Comparison of ENCODE assay signal across 24 mouse cellular contexts in the genomic region with DNA sequence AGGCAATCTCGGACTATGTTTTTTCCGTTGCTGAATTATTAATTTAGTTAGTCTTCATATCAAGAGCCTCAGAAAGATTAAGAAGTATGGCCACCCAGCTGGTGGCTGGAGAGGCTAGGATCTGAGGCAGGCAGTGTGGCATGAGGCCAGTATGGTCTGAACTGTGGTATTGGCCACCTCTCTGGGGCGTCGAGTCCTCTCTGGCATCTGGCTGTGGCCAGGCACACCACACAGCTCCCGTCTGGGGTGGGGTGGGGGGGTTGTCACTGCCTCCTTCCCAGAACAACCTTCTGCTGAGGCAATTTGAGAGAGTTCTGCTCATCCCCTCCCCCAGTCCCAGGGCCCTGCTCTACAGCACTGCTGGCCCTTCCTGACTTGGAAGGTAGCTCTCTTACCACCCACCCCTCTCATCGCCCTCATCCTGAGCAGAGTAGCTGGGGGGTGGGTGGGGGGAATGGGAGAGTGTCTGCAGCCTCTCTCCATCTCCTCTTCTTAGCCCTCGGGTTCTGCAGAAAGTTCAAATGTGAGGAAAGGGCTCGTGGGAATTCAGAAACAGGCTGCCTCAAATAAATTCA.
A peak's percentile ranks its signal among the peaks of the same experiment; 100 is the strongest.
DNase-seq lines count a peak whose midpoint lies in the region; ATAC-seq and TF ChIP-seq lines count a peak whose summit lies in the region.
"Had no signal": no experiment of that assay in that cellular context is flagged by ENCODE, and none has a peak within 500 bp of the region (broad histone marks: within the 10 kb centered on the region; RNA-seq: fewer than 3 reads in every experiment).

No protein-coding gene starts in this region.

- H3K4me2 ChIP-seq in lung, embryonic 14.5 days = no peak overlapping the region
- no peak overlapping the region for H3K4me2 ChIP-seq in embryonic facial prominence, embryonic 11.5 days (ENCODE audit: low read depth, low read length)
- H3K4me2 ChIP-seq in embryonic facial prominence, embryonic 15.5 days (replicated peaks) = no peak overlapping the region
- no peak overlapping the region for H3K4me2 ChIP-seq in limb, embryonic 14.5 days (replicated peaks; ENCODE audit: low read depth, low read length, severe bottlenecking)
- H3K4me2 ChIP-seq: hindbrain, embryonic 12.5 days; liver, embryonic 11.5 days; neural tube, embryonic 15.5 days had no signal

- WGBS in lung, embryonic 14.5 days = 41% methylated on average over 8 of the region's 8 CpGs
- 56% methylated on average over 8 of the region's 8 CpGs for WGBS in embryonic facial prominence, embryonic 11.5 days
- WGBS in embryonic facial prominence, embryonic 15.5 days = 35% methylated on average over 8 of the region's 8 CpGs
- 40% methylated on average over 8 of the region's 8 CpGs for WGBS in limb, embryonic 14.5 days

- H3K27me3 ChIP-seq in lung, embryonic 14.5 days (ENCODE audit: insufficient read depth, low read length) = no peaks in the 10 kb centered on the region
- no peaks in the 10 kb centered on the region for H3K27me3 ChIP-seq in embryonic facial prominence, embryonic 11.5 days (ENCODE audit: control insufficient read depth, insufficient read depth, low read length)
- H3K27me3 ChIP-seq in embryonic facial prominence, embryonic 15.5 days = no peaks in the 10 kb centered on the region
- no peaks in the 10 kb centered on the region for H3K27me3 ChIP-seq in limb, embryonic 14.5 days (ENCODE audit: control insufficient read depth, insufficient read depth, low read length)
- H3K27me3 ChIP-seq: neural tube, embryonic 15.5 days had no signal

- TF ChIP-seq POLR2A in limb, embryonic 14.5 days (IDR thresholded peaks at IDR 0.05; ENCODE audit: borderline replicate concordance, extremely low read depth, insufficient read depth, insufficient read length) = no peak

- no peak overlapping the region for H3K4me3 ChIP-seq in lung, embryonic 14.5 days (ENCODE audit: low read depth, low read length)
- H3K4me3 ChIP-seq in embryonic facial prominence, embryonic 11.5 days (ENCODE audit: low read depth, low read length) = no peak overlapping the region
- no peak overlapping the region for H3K4me3 ChIP-seq in embryonic facial prominence, embryonic 15.5 days (replicated peaks)
- H3K4me3 ChIP-seq in limb, embryonic 14.5 days (replicated peaks; ENCODE audit: low read length) = no peak overlapping the region
- H3K4me3 ChIP-seq: heart, adult 2 months; hindbrain, embryonic 12.5 days; neural tube, embryonic 15.5 days had no signal

- no peaks in the 10 kb centered on the region for H3K36me3 ChIP-seq in lung, embryonic 14.5 days (ENCODE audit: insufficient read depth)
- H3K36me3 ChIP-seq in embryonic facial prominence, embryonic 11.5 days (replicated peaks; ENCODE audit: control insufficient read depth, insufficient read depth, low read depth, low read length) = no peaks in the 10 kb centered on the region
- H3K36me3 ChIP-seq in embryonic facial prominence, embryonic 15.5 days = no peaks in the 10 kb centered on the region
- H3K36me3 ChIP-seq in limb, embryonic 14.5 days (ENCODE audit: control insufficient read depth, insufficient read depth, low read length) = no peaks in the 10 kb centered on the region
- H3K36me3 ChIP-seq: hindbrain, embryonic 12.5 days; neural tube, embryonic 15.5 days had no signal

- no peak overlapping the region for H3K9ac ChIP-seq in lung, embryonic 14.5 days
- peak overlapping the region; percentile 19; the same call in 1 of the 2 replicates for H3K9ac ChIP-seq in embryonic facial prominence, embryonic 11.5 days (replicated peaks; ENCODE audit: low read length)
- no peak overlapping the region for H3K9ac ChIP-seq in embryonic facial prominence, embryonic 15.5 days
- H3K9ac ChIP-seq in limb, embryonic 14.5 days (ENCODE audit: low read depth, low read length, severe bottlenecking) = 0 out of 2 replicates have a peak overlapping the region, but pooled peaks have one; percentile 16
- H3K9ac ChIP-seq: hindbrain, embryonic 12.5 days; neural tube, embryonic 15.5 days had no signal

- H3K27ac ChIP-seq in lung, embryonic 14.5 days (ENCODE audit: low read depth) = no peak overlapping the region
- H3K27ac ChIP-seq in embryonic facial prominence, embryonic 11.5 days (replicated peaks; ENCODE audit: low read depth, low read length) = peak overlapping the region; percentile 54
- H3K27ac ChIP-seq in embryonic facial prominence, embryonic 15.5 days (replicated peaks) = no peak overlapping the region
- H3K27ac ChIP-seq in limb, embryonic 14.5 days (replicated peaks; ENCODE audit: low read depth, low read length) = peak overlapping the region; percentile 3; the same call in 1 of the 2 replicates
- H3K27ac ChIP-seq: heart, adult 2 months; hindbrain, embryonic 12.5 days; neural tube, embryonic 15.5 days had no signal

- ATAC-seq in lung, embryonic 14.5 days (ENCODE audit: insufficient read depth) = peak; percentile 48; the same call in 1 of the 2 replicates
- peak; percentile 51; the same call in 1 of the 2 replicates for ATAC-seq in embryonic facial prominence, embryonic 11.5 days (replicated peaks; ENCODE audit: insufficient number of reproducible peaks, low FRiP score, low TSS enrichment, low read depth)
- ATAC-seq in embryonic facial prominence, embryonic 15.5 days (ENCODE audit: insufficient number of reproducible peaks, low FRiP score, low TSS enrichment, low read depth) = peak; percentile 51; the same call in 1 of the 2 replicates
- ATAC-seq in limb, embryonic 14.5 days (ENCODE audit: low FRiP score, low read depth) = peak; percentile 64
- ATAC-seq: activated CD4-positive, CD25-positive, alpha-beta regulatory T cell, adult 4 months; CD4-positive, CD25-positive, alpha-beta regulatory T cell, adult 4 months; inflammation-experienced regulatory T-cells, adult 6 months had no signal

- DNase-seq in lung, embryonic 14.5 days = peak; percentile 15
- no peak for DNase-seq in lung, postnatal 14 days
- DNase-seq in embryonic facial prominence, embryonic 11.5 days (ENCODE audit: low spot score) = peak; percentile 58
- DNase-seq in limb, embryonic 14.5 days (ENCODE audit: low spot score) = no peak
- DNase-seq in B cell, adult 2 months = no peak
- DNase-seq in cerebellum, postnatal 25 days = no peak
- DNase-seq: adrenal gland, postnatal 10 days; cerebellum, postnatal 14 days; gastrocnemius, postnatal 25 days; heart, adult 2 months; kidney, adult 9 months; kidney, postnatal 36 days; layer of hippocampus, adult 9-11 months; lung, adult 18-20 months; lung, postnatal 36 days; spleen, adult 18-20 months; thymus, postnatal 36 days had no signal

- H3K9me3 ChIP-seq in lung, embryonic 14.5 days (ENCODE audit: low read depth, low read length) = no peaks in the 10 kb centered on the region
- H3K9me3 ChIP-seq in embryonic facial prominence, embryonic 11.5 days (replicated peaks; ENCODE audit: control insufficient read depth, low read length) = no peaks in the 10 kb centered on the region
- H3K9me3 ChIP-seq in embryonic facial prominence, embryonic 15.5 days (replicated peaks) = no peaks in the 10 kb centered on the region
- no peaks in the 10 kb centered on the region for H3K9me3 ChIP-seq in limb, embryonic 14.5 days (ENCODE audit: control insufficient read depth, low read length)
- H3K9me3 ChIP-seq: hindbrain, embryonic 12.5 days; neural tube, embryonic 15.5 days had no signal

- 0 out of 2 replicates have a peak, but pooled peaks cover 2% of the 10 kb centered on the region for H3K4me1 ChIP-seq in lung, embryonic 14.5 days (ENCODE audit: insufficient read depth)
- peaks cover 10% of the 10 kb centered on the region for H3K4me1 ChIP-seq in embryonic facial prominence, embryonic 11.5 days (ENCODE audit: control insufficient read depth, insufficient read depth, low read length)
- H3K4me1 ChIP-seq in embryonic facial prominence, embryonic 15.5 days = peaks cover 30% of the 10 kb centered on the region
- H3K4me1 ChIP-seq in limb, embryonic 14.5 days (ENCODE audit: control insufficient read depth, insufficient read depth, low read length) = peaks cover 32% of the 10 kb centered on the region
- H3K4me1 ChIP-seq: neural tube, embryonic 15.5 days had no signal

- TF ChIP-seq CTCF in lung, embryonic 14.5 days (IDR thresholded peaks at IDR 0.05; ENCODE audit: low read depth) = no peak

Comparison
In these comparisons a context has a peak if more than half of its experiments do, and no peak if none do; other contexts are left out.
1. DNase-seq: peak in lung, embryonic 14.5 days (single experiment) and embryonic facial prominence, embryonic 11.5 days (single experiment); none in lung, postnatal 14 days (single experiment), limb, embryonic 14.5 days (single experiment), B cell, adult 2 months (0 of 2) and cerebellum, postnatal 25 days (0 of 2).
2. H3K27ac ChIP-seq: peak in embryonic facial prominence, embryonic 11.5 days (single experiment) and limb, embryonic 14.5 days (single experiment); none in lung, embryonic 14.5 days (single experiment) and embryonic facial prominence, embryonic 15.5 days (single experiment).
3. H3K9ac ChIP-seq: peak in embryonic facial prominence, embryonic 11.5 days (single experiment) and limb, embryonic 14.5 days (single experiment); none in lung, embryonic 14.5 days (single experiment) and embryonic facial prominence, embryonic 15.5 days (single experiment).
4. Peak in every context shown above with its lines, with median percentiles within 50 percentile points of each other: ATAC-seq.